ENCODE assay signal across 41 mouse cellular contexts in the genomic region with DNA sequence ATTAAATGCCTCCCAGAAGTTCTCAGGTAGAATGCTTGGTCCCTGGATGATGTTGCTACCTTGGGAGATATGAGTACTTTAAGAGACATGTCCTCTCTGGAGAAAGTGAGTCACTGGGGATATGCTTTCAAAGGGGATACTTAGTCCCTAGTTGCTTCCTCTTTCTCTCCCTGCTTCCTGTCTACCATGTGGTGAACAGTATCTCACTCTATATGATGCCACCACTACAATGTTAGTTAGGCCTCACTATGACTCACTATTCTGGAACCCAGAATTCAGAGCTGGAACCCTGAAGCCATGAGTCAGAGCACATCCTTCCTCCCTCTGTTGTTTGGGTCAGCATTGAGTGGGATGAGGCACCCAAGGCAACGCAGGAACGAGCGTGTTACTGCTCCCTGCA. TPM values are rescaled to one million over a fixed set of nuclear protein-coding genes. Genes with fewer than 3 reads are reported as not detected.
DNase-seq lines count a peak whose midpoint lies in the region; ATAC-seq and TF ChIP-seq lines count a peak whose summit lies in the region.
"Had no signal": no experiment of that assay in that cellular context is flagged by ENCODE, and none has a peak within 500 bp of the region (broad histone marks: within the 10 kb centered on the region; RNA-seq: fewer than 3 reads in every experiment).

No protein-coding gene starts in this region.

- H3K9me3 ChIP-seq in hindbrain, embryonic 13.5 days = no peaks in the 10 kb centered on the region
- H3K9me3 ChIP-seq: embryonic facial prominence, embryonic 15.5 days; forebrain, embryonic 12.5 days; limb, embryonic 13.5 days; lung, embryonic 15.5 days; midbrain, embryonic 10.5 days; midbrain, embryonic 15.5 days; neural tube, embryonic 15.5 days; stomach, embryonic 15.5 days had no signal

- no peaks in the 10 kb centered on the region for H3K27me3 ChIP-seq in C2C12 (ENCODE audit: control insufficient read depth, insufficient read depth, insufficient read length)
- no peaks in the 10 kb centered on the region for H3K27me3 ChIP-seq in hindbrain, embryonic 13.5 days
- H3K27me3 ChIP-seq: embryonic facial prominence, embryonic 15.5 days; limb, embryonic 13.5 days; lung, embryonic 15.5 days; midbrain, embryonic 15.5 days; neural tube, embryonic 15.5 days; stomach, embryonic 15.5 days had no signal

- no peaks in the 10 kb centered on the region for H3K36me3 ChIP-seq in C2C12 (ENCODE audit: control insufficient read depth, insufficient read depth)
- H3K36me3 ChIP-seq in hindbrain, embryonic 13.5 days = no peaks in the 10 kb centered on the region
- H3K36me3 ChIP-seq: embryonic facial prominence, embryonic 15.5 days; forebrain, embryonic 12.5 days; limb, embryonic 13.5 days; lung, embryonic 15.5 days; midbrain, embryonic 10.5 days; midbrain, embryonic 15.5 days; neural tube, embryonic 15.5 days; stomach, embryonic 15.5 days had no signal

- H3ac ChIP-seq in C2C12 (ENCODE audit: control insufficient read depth, insufficient read length, low read depth) = no peak overlapping the region

- 80% methylated on average over 3 of the region's 3 CpGs for WGBS in hindbrain, embryonic 13.5 days

- H3K4me3 ChIP-seq in C2C12 (ENCODE audit: insufficient read depth, poor library complexity, severe bottlenecking) = no peak overlapping the region
- no peak overlapping the region for H3K4me3 ChIP-seq in hindbrain, embryonic 13.5 days
- H3K4me3 ChIP-seq: embryonic facial prominence, embryonic 15.5 days; forebrain, embryonic 12.5 days; left cerebral cortex, adult 2 months; limb, embryonic 13.5 days; lung, embryonic 15.5 days; midbrain, embryonic 10.5 days; midbrain, embryonic 15.5 days; neural tube, embryonic 15.5 days; stomach, embryonic 15.5 days had no signal

- peak; percentile 83 for ATAC-seq in granulocyte monocyte progenitor cell, adult 5-6 weeks (replicated peaks; ENCODE audit: poor library complexity, severe bottlenecking)
- no peak for ATAC-seq in hindbrain, embryonic 13.5 days (ENCODE audit: low FRiP score)
- ATAC-seq: forebrain, postnatal 0 days; intestine, postnatal 0 days had no signal

- DNase-seq in 3134 (ENCODE audit: extremely low read depth, insufficient read length, low spot score) (peak; percentile 35), NIH3T3 (ENCODE audit: low read depth) (peak; percentile 39)
- DNase-seq in spleen, postnatal 4 days (ENCODE audit: low spot score in 2 of 2) = no peak
- no peak for DNase-seq in urinary bladder, postnatal 4 days (ENCODE audit: low spot score in 2 of 2)
- DNase-seq: adrenal gland, adult 8-10 months; cerebellum, adult 11-12 months; cerebellum, adult 9-11 months; forebrain, postnatal 0 days; gastrocnemius, postnatal 10 days; heart, adult 11 months; heart, postnatal 4 days; kidney, postnatal 14 days; retina, postnatal 1 day; right cerebral cortex, postnatal 14 days; thymus, adult 18-20 months; thymus, postnatal 25 days had no signal

- no peak overlapping the region for H3K4me2 ChIP-seq in hindbrain, embryonic 13.5 days
- H3K4me2 ChIP-seq: embryonic facial prominence, embryonic 15.5 days; forebrain, embryonic 12.5 days; heart, embryonic 11.5 days; hindbrain, embryonic 14.5 days; limb, embryonic 13.5 days; liver, embryonic 11.5 days; lung, embryonic 15.5 days; midbrain, embryonic 15.5 days; neural tube, embryonic 15.5 days; stomach, embryonic 15.5 days had no signal

- no peaks in the 10 kb centered on the region for H3K79me3 ChIP-seq in C2C12 (ENCODE audit: low read depth)

- H3K9ac ChIP-seq in hindbrain, embryonic 13.5 days = no peak overlapping the region
- H3K9ac ChIP-seq: embryonic facial prominence, embryonic 15.5 days; forebrain, embryonic 12.5 days; forebrain, postnatal 0 days; hindbrain, embryonic 14.5 days; limb, embryonic 13.5 days; lung, embryonic 15.5 days; midbrain, embryonic 15.5 days; neural tube, embryonic 15.5 days; stomach, embryonic 15.5 days had no signal

- H3K79me2 ChIP-seq in C2C12 (ENCODE audit: control insufficient read depth, insufficient read depth) = no peaks in the 10 kb centered on the region

- peaks cover 13% of the 10 kb centered on the region for H3K4me1 ChIP-seq in hindbrain, embryonic 13.5 days (replicated peaks)
- H3K4me1 ChIP-seq: embryonic facial prominence, embryonic 15.5 days; limb, embryonic 13.5 days; lung, embryonic 15.5 days; stomach, embryonic 15.5 days had no signal

- H3K27ac ChIP-seq in hindbrain, embryonic 13.5 days = no peak overlapping the region
- H3K27ac ChIP-seq: embryonic facial prominence, embryonic 15.5 days; forebrain, embryonic 12.5 days; hindbrain, embryonic 14.5 days; left cerebral cortex, adult 2 months; limb, embryonic 13.5 days; lung, embryonic 15.5 days; midbrain, embryonic 15.5 days; neural tube, embryonic 15.5 days; stomach, embryonic 15.5 days had no signal

- TF ChIP-seq CTCF in C2C12 (IDR thresholded peaks at IDR 0.05; ENCODE audit: control insufficient read depth, insufficient read depth, insufficient read length) = no peak

TF ChIP-seq in C2C12, 6 proteins besides CTCF, POLR2A, EP300 and RAD21:
- TF ChIP-seq CEBPB (IDR thresholded peaks at IDR 0.05; ENCODE audit: low read depth) (no peak), FOSL1 (IDR thresholded peaks at IDR 0.05; ENCODE audit: insufficient read depth, low read length, poor library complexity, severe bottlenecking) (peak; percentile 52), MAX (IDR thresholded peaks at IDR 0.05) (peak; percentile 60), MYOD1 (IDR thresholded peaks at IDR 0.05; ENCODE audit: control insufficient read depth, insufficient read length, low read depth) (no peak), USF1 (IDR thresholded peaks at IDR 0.05; ENCODE audit: low read depth) (no peak), MYOG (IDR thresholded peaks at IDR 0.05; ENCODE audit: control insufficient read depth, extremely low read depth, insufficient read length) (no peak)

RNA-seq across cellular contexts. Expression of a gene that starts 17.2 kb away (rescaled TPM):
- polyA plus RNA-seq in C2C12 (2012; fragmentation: generic; extraction: Trizol) = 0.02 TPM
- total RNA-seq in granulocyte monocyte progenitor cell, adult 5-6 weeks (2014; fragmentation: Nextera tagmentation) = not detected in 2 replicates
- total RNA-seq in granulocyte monocyte progenitor cell, adult 5-6 weeks (2017) = not detected in 2 replicates
- 8.4 and 9.3 TPM in 2 replicates for polyA plus RNA-seq in hindbrain, embryonic 13.5 days (2015; fragmentation: Nextera tagmentation; extraction: Ambion mirVana)
- total RNA-seq: adrenal gland, adult 8-10 months; adrenal gland, postnatal 4 days; gastrocnemius, postnatal 10 days; heart, postnatal 4 days had no signal
- polyA plus RNA-seq: heart, embryonic 11.5 days; intestine, postnatal 0 days; kidney, embryonic 14.5 days; small intestine, adult 2 months had no signal

RNA-seq across cellular contexts. Expression of a gene that starts 51.0 kb away (rescaled TPM):
- not detected for polyA plus RNA-seq in C2C12 (2012; fragmentation: generic; extraction: Trizol)
- total RNA-seq in granulocyte monocyte progenitor cell, adult 5-6 weeks (2014; fragmentation: Nextera tagmentation) = not detected in 2 replicates
- not detected in 2 replicates for total RNA-seq in granulocyte monocyte progenitor cell, adult 5-6 weeks (2017)
- polyA plus RNA-seq in hindbrain, embryonic 13.5 days (2015; fragmentation: Nextera tagmentation; extraction: Ambion mirVana) = not detected in 2 replicates
- total RNA-seq: adrenal gland, adult 8-10 months; adrenal gland, postnatal 4 days; forebrain, postnatal 0 days; heart, postnatal 4 days; layer of hippocampus, adult 18-20 months; layer of hippocampus, postnatal 10 days; left cerebral cortex, adult 2 months; left cerebral cortex, postnatal 25 days had no signal
- polyA plus RNA-seq: cortical plate, adult 2 months; forebrain, postnatal 0 days; heart, embryonic 11.5 days; heart, embryonic 16.5 days; hindbrain, embryonic 14.5 days; kidney, embryonic 14.5 days; limb, embryonic 13.5 days; liver, embryonic 11.5 days; liver, embryonic 16.5 days; lung, embryonic 15.5 days; midbrain, embryonic 10.5 days; midbrain, embryonic 15.5 days; neural tube, embryonic 15.5 days; small intestine, adult 2 months; stomach, embryonic 15.5 days had no signal

RNA-seq across cellular contexts. Expression of a gene that starts 52.3 kb away (rescaled TPM):
- polyA plus RNA-seq in C2C12 (2012; fragmentation: generic; extraction: Trizol) = 14.7 TPM
- 28.1 and 37.4 TPM in 2 replicates for total RNA-seq in granulocyte monocyte progenitor cell, adult 5-6 weeks (2014; fragmentation: Nextera tagmentation)
- total RNA-seq in granulocyte monocyte progenitor cell, adult 5-6 weeks (2017) = 41.3 and 52.6 TPM in 2 replicates
- polyA plus RNA-seq in hindbrain, embryonic 13.5 days (2015; fragmentation: Nextera tagmentation; extraction: Ambion mirVana) = 39.8 and 41.6 TPM in 2 replicates

Comparison
In these comparisons a context has a peak if more than half of its experiments do, and no peak if none do; other contexts are left out.
1. DNase-seq: peak in 3134 (single experiment) and NIH3T3 (single experiment); none in spleen, postnatal 4 days (0 of 2) and urinary bladder, postnatal 4 days (0 of 2).